Mouse (Mus musculus) left cerebral cortex, postnatal 10 days (tissue): Measurements from ENCODE around the gene Stam2. TPM values are rescaled to one million over a fixed set of nuclear protein-coding genes. Genes with fewer than 3 reads are reported as not detected.

Source experiments
- DNase-seq, 2 experiments: peaks; one replicate each; pipeline ENCODE4 v3.0.0; 2021 to 2022; ENCODE audit warnings: low spot score in 2 of 2, mixed read lengths in 1 of 2; ENCODE audit errors: extremely low spot score in 1 of 2
- intact Hi-C: fragments of 180-260 bp; cut with DNase I; formaldehyde crosslinking; loops from one replicate; pipeline ENCODE4 v1.15.1; 2025
- total RNA-seq, 2 experiments: library from RNA; stranded (reverse); gene quantifications; 2 replicates each; pipeline ENCODE4 v1.2.3; 2021

Stam2 gene
- 10 to 100 TPM; 24.5 to 27.0 TPM for total RNA-seq

DNA sequence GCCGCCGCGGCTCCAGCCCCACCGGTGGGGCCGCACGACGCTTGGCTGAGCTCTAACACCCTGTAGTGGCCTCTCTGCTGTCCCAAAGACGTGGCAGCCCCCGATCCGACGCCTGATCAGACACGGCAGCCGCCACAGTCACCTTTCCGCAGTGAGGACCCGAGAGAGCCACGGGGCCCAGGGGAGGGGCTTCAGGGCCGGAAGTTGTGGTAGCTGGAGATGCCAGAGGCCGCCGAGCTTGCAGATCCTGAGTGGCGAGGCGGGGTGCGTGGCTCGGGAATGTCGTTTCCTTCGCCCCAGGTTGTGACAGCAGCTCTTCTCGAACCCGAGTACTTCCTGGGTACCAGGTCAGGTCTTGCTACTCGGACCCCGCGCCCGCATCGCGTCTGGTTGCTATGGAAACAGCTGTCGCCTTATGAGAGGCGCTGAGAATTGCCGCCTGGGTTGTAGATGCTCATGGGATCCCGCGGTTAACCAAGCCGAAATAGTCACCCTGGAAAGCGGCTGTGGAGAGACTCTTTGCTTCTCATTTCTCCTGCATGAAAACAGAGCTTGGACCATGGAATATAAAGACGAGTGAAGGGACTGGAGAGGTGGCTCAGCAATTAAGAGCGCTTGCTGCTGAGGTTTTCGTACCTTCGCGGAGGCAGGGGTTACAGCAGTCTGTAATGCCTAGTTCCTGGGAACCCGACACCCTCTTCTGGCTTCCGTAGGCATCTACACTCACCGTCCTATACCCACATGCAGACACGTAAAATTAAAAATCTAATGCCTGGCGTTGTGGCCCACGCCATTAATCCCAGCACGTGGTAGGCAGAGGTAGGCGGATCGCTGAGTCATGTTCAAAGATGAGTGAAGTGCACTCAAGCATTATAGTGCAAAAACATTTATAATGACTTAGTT is at the start of gene Stam2:
Gene Stam2 (minus strand): TSS at position 26 of the 903 bp plus-strand sequence.
- peak; percentile 81 to 94 for DNase-seq
- intact Hi-C loops = no loop called here

DNA sequence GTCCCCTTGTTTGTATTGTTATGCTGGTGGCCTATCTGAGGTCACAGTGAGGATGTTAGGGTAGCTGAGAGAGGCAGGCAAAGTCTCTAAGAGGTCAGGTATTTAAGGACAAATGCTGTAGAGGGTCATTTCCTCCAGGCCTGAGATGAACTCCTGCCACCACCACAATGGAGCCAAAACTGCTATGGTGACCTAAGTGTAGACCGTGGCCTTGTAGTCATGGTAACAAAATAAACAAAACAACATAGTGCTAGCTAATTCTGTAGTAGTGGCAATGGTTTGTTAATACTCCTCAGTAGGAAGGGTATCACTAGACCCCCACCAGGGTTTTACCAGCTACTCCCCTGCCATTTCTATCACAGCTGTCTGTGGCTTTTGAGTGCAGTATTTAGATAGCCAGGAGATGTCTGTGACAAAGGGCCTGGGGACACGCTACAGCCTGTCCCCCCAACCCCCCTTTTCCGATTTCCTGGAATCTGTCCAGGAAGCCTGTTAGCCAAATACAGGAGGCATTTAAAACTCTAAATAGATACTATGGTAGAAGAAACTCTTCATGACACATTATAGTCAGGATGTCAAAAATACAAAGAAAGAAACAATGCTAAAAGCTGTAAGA is 43.1 kb upstream of the Stam2 start:
- DNase-seq = no peak
- intact Hi-C loops = no loop called here

DNA sequence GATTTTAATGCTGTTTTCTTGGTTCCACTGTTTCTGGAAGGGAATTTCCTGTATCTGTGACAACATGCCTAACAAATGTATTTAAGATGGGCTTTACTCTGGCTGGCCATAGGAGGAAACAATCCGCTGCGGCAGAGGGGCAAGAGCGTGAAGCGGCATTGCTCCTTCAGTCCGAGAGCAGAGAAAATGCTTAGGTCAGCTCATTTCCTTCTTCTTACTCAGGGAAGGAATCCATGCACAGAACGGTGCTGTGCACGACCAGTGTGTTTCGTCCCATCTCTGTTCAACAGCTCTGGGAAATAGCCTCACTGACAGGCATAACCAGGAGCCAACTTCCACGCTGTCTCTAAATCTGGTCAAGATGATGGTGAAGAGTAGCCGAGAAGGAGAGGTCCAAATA is 37.9 kb upstream of the Stam2 start:
- intact Hi-C loops = no loop called here
- no peak for DNase-seq

DNA sequence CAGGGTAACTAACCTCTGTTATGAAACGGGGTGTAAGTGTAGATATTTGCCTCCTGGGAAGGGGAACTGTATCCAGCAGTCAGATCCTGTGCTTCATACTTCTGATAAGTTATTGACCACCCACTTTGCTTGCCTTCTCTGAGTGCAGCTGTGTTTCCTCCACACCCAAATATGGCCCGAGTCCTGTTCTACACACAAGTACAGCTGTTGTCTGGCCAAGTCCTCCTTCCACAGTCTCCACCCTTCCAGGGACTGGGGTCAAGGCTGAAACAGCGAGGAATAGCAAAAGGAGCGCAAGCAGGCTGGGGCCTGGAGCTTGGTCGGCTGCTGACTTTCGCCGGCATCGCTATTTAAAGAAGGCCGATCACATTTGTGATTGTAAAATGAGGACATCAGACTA is 37.3 kb upstream of the Stam2 start:
- intact Hi-C loops = no loop called here
- DNase-seq = no peak

DNA sequence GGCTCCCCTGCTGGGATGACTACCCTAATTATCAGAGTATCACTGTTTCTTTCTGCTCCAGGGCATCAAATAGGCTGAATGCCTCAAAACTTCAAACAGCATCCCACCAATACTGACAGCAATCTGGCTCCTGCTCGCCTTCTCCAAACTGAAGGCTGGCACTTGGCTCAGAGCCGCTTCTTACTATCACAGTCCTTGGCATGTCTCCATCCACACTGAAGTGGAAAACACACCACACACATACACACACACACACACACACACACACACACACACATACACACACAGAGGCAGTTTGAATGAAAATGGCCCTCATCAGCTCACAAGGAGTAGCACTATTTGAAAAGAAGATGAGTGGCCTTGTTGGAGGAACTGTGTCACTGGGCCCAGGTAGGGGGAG is 35.8 kb upstream of the Stam2 start:
- intact Hi-C loops = no loop called here
- DNase-seq = peak; percentile 40 to 43

DNA sequence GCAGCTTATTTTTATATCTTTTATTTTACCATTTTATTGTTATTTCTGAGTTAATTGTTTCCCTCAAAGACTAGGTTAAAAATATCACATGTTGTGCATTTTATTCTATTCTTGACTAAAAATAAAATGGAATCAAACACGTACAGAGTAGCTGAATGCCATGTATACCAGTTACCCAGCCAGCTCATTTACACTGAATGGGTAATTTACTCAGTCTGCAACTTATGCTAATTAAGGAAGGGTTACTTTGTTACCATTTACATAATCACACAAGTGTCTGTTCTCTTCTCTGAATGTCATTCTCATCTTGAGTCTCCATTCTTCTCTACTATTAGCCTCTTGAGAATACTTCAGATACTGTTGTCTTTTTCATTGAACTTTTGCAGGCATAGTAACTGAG is 32.3 kb upstream of the Stam2 start:
- no peak for DNase-seq
- intact Hi-C loops = no loop called here

DNA sequence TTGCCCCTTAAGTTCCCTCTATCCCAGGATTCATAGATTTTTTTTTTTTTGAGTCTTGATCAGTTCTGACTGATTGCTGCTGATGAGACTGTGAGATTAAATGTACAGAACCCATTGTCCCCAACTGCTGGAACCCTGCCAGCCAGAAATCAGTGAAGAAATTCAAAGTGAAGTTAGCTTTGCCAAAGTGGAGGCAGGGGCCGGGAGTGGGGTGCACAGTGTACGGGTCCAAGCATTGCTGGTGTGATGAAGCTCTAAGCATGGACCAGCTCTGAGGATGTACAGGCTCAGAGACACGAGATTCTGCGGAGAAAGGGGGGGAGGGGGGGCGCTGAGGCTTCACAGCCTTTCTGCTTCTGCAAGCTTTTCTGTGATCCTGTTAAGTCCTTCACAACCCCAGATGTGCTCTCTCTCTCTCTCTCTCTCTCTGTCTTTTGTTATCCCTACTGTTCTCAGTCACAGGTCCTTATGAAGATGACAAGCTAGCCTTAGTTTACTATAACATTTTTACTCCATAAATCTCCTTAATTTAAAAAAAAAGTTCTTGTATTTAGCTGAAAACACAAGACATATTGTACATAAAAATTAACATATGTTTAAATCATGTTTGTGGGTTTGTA is 30.8 kb upstream of the Stam2 start:
- DNase-seq = no peak
- intact Hi-C loops = no loop called here

DNA sequence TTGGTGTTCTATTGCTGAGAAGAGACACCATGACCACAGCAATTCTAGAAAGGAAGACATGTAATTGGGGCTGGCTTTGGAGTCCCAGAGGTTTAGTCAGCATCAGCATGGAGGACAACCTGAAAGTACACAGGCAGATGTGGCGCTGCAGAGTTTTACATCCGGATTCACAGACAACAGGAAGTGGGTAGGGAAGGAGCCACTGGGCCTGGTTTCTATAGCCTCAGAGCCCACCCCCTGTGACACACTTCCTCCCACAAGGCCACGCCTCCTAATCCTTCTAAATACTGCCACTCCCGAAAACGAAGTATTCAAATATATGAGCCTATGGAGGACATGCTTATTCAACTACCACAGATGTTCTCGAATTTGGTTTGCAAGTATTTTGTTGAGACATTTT is 23.0 kb upstream of the Stam2 start:
- DNase-seq = no peak
- intact Hi-C loops = no loop called here

DNA sequence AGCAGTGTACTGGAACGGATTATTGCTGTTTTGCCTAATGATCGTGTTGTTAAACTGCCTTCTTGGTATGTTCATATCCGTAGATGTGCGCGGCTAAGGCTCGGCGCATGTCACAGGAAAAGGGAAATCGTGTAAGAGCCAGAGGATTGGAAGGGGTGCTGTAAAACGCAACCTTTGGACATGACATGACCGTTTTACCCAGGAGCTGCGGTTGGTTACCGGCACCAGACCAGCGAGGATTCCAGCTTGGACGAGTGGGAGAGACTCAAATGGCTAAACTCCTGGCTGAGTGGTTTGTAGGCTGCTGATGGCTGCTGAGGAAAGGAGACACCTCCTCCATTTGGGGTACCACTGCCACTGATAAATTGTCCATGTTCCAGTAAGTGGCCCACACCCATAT is 21.8 kb upstream of the Stam2 start:
- intact Hi-C loops = loop anchor here (5.0 kb wide), 1 partner anchor 93 kb away; the partner anchor contains the start of gene Fmnl2

DNA sequence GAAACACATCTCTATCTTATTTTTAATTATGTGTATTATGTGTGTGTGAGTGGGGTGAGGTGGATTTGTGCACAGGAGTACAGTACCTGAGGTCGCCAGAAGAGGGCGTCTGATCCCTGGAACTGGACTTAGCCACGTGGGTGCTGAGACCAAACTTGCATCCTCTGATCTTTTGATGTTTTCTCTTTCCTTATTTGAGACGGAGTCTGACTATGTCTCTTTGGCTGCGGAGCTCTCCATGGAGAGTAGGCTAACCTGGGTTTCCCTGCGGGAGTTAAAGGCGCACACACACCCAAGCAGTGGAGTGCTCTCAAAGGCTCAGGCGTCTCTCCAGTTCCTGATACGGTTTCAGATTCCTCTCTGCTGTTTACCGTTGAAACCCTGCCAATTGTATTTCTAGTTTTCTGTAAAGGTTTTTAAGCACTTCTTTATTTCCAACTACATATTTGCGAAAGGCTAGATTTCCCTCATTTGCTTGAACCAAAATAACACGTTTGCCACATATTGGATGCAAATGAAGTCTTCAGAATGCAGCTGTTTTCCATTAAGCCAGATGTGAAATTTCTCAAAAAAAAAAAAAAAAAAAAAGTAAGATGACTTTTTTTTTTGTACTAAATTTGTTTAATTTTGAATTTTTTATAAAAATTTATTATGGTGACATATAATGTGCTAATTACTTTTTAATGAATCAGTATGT is 21.1 kb upstream of the Stam2 start:
- intact Hi-C loops = loop anchor here (5.0 kb wide), 1 partner anchor 94 kb away; the partner anchor contains the start of gene Fmnl2

More for the DNA sequence above, 21.8 kb upstream of the Stam2 start:
- DNase-seq = no peak

DNA sequence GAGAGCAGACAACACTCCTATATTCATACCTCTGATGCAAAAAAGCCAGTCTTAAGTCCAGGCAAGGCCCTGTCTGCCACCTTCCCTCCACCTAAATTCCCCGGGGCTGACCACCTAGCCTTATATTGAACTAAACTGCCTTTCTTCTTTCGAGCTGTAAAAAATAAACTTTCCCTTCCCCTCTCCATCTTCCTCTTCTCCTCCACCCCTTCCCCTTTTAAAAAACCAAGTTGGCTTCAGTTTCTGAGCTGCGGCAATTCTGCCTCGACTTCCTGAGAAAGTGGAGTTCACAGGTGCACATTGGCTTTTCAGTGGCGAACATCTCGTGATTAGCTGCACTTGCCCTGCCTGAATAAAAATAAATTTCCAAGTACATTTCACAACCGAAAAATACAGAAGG is 20.4 kb upstream of the Stam2 start:
- no peak for DNase-seq
- intact Hi-C loops = loop anchor here (5.0 kb wide), 1 partner anchor 95 kb away; the partner anchor contains the start of gene Fmnl2

More for the DNA sequence above, 21.1 kb upstream of the Stam2 start:
- peak; percentile 63 to 82 for DNase-seq

DNA sequence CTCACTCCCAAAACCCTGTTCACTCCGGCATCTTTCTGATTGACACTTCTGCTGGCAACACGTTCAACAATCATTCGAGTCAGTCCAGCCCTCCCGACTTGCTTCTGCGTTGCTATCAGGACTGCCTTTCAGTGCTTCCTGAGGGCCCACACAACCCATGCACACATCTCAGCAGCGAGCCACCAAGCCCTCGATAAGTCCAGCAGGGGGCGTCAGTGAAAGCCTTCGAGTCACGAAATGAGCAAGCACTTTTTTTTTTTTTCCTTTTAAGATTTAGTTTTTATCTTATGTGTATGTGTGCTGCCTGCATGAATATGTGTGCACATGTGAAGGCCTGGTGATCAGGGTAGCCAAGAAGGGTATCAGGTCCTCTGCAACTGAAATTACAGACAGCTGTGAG is 16.5 kb upstream of the Stam2 start:
- intact Hi-C loops = loop anchor here (5.0 kb wide), 2 partner anchors 324 to 434 kb away; partner anchors contain the start of genes Arl6ip6 and Prpf40a
- DNase-seq = peak in 1 of 2 experiments; percentile 77

DNA sequence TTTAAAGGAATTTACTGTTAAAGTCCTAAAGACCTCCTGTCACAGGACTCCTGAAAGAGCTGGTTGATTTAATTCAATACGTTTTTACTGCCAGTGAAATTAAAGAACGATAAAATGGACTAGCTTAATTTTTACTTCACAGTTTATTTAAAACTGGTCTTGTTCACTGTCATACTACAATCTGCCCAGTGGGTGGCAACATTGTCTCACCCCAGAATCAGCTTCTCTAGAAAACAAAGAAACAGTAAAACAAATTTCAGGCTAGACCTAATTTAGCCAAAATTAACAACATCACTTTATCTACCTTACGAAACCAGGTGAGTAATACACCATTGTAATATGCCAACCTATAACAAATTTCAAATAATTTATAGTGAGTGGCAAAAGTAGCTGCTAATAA is 14.6 kb upstream of the Stam2 start:
- intact Hi-C loops = loop anchor here (2.0 to 5.0 kb wide), 3 partner anchors 326 to 436 kb away; partner anchors contain the start of genes Arl6ip6 and Prpf40a
- peak in 1 of 2 experiments; percentile 20 for DNase-seq

DNA sequence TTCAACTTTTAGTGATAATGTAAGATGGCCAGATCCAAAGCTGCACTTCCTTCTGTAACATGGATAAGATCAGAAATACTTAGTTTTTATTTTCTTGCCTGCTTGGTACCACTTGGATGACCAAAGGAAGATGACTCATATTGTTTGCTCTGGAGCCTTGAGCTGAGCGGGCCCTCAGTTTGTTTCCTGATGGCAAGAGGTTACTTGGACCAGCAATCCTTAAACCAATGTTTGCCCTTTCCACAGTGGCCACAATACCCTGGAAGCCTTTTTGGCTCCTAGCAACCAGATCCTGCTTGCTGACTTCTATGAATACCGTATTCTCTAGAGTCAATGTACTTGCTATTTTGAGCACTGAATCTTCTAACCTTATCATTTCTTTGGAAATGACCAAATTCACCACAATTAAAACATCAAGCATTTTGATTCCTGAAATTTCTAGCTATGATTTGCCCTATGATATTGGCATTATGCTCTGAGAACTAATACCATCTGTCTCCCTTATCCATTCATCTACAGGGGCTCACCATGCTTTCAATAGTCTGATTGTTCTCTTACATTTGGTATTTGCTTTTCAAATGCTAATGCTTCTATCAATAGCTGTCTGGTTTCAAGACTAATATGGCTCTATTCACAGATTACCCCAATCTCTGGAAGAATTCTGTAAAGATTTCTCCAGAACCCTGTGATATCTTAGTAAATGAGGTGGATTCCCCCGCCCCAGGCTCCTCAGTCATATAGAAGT is 11.7 kb upstream of the Stam2 start:
- no peak for DNase-seq
- intact Hi-C loops = no loop called here

DNA sequence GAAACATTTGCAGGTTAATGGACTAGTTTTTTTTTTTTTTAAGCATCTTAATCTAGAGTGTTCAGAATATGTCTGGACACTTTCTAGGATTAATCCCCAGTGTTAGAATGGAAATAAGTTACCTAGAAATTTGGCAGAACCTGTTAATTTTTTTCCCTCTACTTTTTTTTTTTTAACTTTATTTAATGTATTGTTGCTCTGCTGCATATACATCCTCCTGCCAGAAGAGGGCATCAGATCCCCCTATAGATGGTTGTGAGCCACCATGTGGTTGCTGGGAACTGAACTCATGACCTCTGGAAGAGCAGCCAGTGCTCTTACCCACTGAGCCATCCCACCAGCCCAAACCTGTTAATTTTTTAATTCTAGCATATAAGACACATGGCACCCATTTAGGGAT is 2.0 kb upstream of the Stam2 start:
- DNase-seq = no peak
- intact Hi-C loops = no loop called here

DNA sequence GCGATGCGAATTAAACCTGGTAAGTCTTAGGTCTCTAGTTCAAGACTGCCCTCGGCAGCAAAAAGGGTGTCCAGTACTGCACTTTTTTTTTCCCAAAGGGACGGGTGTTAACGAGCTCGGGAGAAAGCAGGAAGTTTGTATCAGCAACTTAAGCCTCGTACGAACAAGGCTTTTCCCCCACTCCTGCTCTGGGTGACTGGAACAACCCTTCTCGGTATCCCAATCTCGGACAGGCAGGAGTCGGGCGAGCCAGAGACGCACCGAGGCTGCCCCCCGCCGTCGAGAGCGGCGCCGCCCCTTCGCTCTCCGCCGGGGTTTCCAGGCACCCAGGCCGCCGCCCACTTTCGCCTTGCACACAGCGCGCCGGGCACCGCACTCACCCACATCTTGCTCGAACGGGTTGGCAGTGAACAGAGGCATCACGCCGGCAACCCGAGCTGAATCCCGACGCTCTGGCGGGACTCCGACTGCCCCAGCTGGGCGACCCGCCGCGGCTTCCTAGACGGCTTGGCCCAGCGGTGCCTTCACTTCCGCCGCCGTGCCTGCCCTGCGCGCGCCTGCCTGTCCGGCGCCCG is 313 bp downstream of the Stam2 start:
- peak; percentile 60 to 85 for DNase-seq
- intact Hi-C loops = no loop called here

DNA sequence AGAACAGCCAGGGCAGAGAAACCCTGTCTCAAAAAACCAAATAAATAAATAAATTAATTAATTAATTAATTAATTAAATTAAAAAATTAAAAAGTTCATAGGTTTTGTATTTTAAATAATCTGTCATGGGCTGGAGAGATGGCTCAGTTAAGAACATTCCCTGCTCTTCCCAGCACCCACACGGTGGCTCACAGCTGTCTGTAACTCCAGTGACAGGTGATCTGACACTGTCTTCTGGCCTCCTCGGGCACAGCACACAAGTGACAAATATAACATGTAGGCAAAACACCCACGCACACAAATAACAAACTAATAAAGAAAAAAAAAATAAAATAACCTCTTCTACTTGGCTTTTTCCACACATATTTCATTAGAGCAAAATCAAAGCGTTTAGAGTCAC is 1.5 kb downstream of the Stam2 start:
- no peak for DNase-seq
- intact Hi-C loops = no loop called here

DNA sequence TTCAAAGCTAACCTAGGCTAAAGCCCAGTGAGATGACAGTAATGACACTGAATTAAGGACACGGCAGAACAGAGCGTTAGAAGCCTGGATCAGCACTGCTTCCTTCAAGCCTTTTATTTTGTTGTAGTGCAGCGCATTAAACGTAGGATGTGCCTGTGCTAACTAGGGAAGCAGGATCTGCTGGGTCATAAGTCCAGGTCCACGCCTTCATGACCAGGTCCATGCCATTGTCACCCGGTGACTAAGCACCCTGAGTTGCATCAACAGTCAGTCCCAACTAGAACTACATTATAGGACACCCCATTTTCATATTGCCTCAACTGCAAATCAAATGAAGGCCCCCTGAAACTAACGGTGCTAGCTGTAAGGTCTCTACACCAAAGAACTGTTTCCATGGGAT is 7.6 kb downstream of the Stam2 start:
- intact Hi-C loops = loop anchor here (10.0 kb wide), 1 partner anchor 100 kb away; no protein-coding TSS in a partner anchor
- DNase-seq = no peak
